Mouse (Mus musculus): ENCODE results near the gene Psmd13.

Psmd13 gene

DNA sequence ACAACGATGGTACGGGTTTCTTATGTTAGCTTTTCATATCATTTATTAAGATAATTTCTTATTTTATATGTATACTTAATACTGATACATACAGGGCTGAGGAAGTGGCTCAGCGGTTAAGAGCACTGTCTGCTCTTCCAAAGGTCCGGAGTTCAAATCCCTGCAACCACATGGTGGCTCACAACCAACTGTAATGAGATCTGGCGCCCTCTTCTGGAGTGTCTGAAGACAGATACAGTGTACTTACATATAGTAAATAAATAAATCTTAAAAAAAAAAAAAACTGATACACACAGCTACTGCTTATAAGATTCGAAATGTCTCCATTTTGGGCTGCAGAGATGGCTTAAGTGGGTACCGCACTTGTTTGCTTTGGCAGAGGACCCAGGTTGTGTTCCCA, 25.9 kb downstream of the Psmd13 start:
- no peak for DNase-seq

DNA sequence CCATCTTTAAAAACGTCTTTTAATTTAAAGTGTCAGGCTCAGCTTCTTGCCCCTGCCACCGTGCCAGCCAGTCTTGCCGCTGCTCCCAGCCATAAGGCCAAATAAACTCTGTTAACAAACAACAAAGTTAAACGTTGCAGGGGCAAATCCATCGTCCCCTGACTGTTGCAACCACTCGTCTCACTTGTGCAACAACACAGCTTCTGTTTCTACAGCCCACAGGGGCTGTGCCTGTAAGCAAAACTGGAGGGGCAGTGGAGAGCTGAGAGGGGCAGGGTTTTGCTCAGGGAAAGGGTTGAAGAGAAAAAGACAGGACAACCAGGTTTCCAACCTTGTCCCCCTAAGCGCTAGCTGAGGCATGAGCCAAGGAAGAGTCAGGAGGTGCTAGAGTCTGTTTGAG, 26.4 kb downstream of the Psmd13 start:
- peak; percentile 52 for DNase-seq

DNA sequence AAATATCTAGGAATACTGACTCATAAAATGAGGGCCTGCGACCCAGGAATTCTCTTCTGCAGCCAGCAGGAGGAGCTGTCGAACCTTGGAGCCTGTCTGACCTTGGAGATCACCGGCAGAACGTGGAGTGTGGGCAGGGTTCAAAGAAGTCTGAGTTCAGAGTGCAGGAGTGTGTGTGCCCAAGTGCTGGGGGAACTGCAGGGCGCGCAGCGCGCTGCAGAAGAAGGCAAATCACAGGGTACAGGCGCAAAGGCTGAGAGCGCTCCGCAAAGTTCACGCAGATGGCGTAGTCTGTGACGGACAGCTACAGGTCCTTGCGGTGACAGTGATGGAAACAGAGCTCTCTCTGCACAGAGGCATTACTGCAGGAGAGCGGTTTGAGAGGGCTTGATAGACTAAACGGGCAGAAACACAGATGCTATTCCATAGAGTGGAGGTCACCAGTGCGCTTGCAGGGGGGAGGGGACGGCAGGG, 26.9 kb downstream of the Psmd13 start:
- peak; percentile 87 for DNase-seq

DNA sequence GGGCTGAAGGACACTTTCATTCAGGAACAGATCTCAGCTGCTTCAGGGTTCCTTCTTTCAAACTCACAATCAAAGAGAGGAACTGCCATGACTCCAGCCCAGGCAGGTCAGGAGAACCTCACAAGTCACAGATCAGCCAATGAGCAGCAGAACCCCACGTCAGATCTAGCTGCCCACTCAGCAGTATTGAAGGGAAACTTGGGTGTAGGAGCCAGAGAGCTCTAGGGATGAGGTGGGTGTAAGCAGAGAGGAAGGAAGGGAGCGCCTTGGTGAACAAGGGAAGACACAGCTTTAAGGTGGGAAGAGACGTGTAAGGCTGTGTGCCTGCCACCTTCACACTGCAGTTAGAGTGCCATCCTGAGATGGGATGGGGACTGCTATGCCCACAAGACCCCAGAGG, 30.5 kb downstream of the Psmd13 start:
- no peak for DNase-seq

DNA sequence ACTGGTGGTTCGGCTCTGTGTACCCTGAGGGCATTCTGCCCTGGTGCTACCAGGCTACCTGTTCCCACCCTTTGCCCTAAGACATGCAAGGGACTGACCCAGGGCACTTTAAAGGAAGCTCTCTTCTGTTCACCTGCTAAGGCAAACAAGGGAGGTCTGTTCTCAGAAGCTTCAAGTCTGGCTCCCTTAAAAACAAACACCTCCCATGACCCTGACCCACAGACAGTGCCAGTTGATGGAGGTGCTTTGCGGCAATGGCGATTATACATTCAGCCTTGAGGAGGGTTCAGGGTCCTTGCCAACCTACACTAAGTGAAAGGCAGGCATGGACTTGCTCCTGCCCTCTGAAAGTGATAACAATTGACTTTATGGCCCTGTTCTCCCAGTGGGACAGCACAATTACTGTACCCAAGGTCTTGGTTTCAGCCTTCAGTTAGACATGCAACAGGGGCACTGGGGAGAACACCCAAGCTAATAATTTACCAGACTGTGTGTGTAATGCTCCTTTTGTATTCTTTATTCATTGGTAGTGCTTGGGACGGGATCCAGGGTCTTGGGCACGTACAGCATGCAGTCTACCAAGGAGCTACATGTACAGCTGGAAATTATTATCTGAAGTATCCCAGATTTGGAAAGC, 31.2 kb downstream of the Psmd13 start:
- no peak for DNase-seq

DNA sequence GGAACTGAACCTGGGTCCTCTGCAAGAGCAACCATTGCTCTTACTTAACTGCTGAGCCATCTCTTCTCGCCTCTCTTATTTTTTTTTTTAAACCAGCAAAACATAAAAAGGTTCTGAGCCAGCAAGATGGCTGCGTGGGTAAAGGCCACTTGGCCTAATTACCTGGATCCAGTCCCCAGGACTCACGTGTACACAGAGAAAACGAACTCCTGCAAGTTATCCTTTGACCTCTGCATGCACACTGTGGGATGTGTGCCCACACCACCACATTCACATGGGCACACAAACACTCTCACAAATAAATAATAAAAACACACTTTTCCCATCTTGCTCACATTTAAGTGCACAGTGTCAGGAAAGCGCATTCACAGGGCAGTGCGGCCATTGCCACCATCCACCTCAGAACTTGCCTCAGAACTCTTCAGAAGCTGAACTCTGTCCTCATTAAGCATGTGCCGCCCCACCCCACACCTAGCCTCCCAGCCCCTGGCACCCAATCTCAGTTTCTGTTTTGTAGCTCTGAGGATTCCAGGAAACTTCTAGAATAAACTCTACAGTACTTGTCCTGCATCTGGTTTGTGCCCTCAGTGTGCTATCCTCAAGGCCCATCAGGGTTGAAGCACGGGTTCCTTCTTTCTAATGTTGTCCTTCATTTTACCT, 32.4 kb downstream of the Psmd13 start:
- DNase-seq: no peak

DNA sequence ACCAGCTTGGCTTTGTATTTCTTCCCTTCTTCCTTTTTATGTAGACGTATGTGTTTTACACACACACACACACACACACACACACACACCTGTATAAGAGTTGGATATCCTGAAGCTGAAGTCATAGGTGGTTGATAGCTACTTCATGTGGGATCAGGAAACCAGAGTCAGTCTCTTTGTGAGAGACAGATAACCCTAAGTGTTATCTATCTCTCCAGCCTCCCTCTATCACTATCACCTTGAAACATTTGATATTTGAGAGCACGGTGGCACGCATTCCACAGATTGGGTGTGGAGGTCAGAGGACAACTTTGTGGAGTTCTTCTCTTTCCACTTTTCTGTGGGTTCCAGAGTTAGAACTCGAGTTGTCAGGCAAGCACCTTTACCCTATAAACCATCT, 38.1 kb downstream of the Psmd13 start:
- no peak for DNase-seq

DNA sequence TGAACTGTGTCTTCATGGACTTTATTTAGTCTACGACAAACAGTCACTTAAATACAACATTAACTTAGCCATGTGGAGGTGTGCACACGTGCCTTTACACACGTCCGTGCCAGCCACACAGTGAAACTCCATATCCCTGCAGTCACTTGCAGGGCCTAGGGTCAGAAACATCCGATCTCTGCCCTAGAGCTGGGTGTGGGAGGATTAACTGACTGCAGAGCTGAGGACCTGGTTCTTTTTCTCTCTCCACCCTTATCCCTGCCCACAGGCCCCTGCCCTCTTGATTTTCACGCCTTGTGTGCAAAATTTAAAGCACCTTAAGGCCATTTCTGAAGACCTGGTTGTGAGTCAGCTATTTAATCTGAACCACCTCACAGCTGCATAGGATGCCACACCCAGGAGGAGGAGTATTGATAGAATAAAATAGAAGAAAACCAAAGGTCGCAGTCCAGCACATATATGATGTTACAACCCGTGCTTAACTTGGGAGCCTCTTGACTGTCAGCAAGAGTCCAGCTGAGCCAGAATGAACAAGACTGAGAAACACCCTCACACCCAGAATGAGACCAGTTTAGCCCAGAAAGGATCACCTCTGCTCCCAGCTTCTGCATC, 38.8 kb downstream of the Psmd13 start, which contains the start of gene Nlrp6:
Gene Nlrp6 (plus strand): TSS at position 485 of the 612 bp plus-strand sequence.
- DNase-seq: no peak

DNA sequence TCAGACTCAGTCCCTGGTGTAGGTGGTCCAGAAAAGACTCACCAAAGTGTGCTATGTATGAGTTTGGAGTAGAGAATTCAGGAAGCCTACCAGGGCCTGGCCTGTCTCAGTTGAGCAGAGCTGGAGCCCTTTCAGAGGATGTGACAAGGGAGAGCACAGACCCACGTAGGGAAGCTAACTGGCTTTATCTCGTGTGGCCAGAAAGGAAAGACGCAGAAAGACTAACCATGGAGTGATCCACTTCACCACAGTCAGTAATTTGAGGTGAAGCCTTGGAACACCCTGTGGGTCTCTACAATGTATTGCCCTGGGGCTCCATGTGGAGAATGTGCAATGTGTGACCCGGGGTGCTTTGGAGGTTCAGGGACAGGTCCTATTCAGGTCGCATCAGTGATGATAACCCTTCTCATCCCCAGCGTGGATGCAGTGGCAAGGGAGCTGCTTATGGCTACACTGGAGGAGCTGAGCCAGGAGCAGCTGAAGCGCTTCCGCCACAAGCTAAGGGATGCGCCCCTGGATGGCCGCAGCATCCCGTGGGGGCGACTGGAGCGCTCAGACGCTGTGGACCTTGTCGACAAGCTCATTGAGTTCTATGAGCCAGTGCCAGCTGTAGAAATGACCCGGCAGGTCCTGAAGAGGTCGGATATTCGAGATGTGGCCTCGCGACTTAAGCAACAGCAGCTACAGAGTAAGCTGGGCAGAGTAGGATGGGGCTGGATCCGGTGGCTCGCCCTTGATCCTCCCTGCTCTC, 39.6 kb downstream of the Psmd13 start:
- no peak for DNase-seq

DNA sequence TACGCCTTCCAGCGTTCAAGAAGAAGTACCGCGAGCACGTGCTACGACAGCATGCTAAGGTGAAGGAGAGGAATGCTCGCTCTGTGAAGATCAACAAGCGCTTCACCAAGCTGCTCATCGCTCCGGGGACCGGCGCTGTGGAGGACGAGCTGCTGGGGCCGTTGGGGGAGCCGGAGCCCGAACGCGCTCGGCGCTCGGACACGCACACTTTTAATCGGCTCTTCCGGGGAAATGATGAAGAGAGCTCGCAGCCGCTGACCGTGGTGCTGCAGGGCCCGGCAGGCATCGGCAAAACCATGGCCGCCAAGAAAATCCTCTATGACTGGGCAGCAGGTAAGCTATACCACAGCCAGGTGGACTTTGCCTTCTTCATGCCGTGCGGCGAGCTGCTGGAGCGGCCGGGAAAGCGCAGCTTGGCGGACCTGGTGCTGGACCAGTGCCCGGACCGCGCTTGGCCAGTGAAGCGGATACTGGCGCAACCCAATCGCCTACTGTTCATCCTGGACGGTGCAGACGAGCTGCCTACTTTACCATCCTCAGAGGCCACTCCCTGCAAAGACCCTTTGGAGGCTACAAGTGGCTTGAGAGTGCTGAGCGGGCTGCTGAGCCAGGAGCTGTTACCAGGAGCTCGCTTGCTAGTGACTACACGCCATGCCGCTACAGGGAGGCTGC, 40.8 kb downstream of the Psmd13 start:
- peak; percentile 32 for DNase-seq

DNA sequence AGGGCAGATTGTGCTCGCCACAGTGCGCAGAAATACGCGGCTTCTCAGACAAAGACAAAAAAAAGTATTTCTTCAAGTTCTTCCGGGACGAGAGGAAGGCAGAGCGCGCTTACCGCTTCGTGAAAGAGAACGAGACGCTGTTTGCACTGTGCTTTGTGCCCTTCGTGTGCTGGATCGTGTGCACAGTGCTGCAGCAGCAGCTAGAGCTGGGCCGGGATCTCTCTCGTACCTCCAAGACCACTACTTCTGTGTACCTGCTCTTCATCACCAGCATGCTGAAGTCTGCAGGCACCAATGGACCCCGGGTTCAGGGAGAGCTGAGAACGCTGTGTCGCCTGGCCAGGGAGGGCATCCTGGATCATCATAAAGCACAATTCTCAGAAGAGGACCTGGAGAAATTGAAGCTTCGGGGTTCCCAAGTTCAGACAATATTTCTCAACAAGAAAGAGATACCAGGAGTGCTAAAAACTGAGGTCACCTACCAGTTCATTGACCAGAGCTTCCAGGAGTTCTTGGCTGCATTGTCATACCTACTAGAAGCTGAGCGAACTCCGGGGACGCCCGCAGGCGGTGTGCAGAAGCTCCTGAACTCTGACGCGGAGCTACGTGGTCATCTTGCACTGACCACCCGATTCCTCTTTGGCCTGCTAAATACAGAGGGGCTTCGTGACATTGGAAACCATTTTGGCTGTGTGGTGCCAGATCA, 41.5 kb downstream of the Psmd13 start:
- no peak for DNase-seq

DNA sequence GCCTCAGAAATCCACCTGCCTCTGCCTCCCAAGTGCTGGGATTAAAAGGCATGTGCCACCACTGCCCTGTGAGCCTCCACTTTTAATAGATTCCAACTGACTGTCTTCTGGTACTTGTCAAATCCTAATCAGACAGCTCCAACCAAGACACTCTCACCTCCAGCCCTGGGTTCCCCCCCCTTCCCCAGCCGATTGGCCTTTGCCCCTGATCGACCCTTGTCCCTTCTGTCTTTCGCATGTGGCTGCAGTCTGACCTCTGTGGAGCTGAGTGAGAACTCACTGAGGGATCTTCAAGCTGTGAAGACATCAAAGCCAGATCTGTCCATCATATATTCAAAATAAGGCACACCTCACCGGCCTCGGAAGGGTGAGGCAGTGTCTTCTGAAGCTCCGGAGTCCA, 45.4 kb downstream of the Psmd13 start:
- DNase-seq: no peak

DNA sequence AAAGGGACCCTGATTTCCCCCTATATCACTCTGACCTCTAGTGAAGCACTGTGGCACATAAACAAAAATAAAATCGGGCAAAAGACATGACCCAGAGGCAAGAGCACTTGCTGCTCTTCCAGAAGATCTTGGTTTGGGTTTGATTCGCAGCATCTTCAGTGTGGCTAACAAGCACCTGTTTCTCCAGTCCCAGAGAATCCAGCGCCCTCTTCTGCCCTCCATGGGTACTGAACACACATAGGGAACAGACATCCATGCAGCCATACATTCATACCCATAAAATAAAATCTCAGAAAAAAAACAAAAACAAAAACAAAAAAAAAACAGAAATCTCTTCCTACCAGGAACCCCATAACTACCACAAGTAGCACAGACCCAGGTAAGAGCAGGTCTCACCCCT, 56.7 kb downstream of the Psmd13 start:
- DNase-seq: no peak

DNA sequence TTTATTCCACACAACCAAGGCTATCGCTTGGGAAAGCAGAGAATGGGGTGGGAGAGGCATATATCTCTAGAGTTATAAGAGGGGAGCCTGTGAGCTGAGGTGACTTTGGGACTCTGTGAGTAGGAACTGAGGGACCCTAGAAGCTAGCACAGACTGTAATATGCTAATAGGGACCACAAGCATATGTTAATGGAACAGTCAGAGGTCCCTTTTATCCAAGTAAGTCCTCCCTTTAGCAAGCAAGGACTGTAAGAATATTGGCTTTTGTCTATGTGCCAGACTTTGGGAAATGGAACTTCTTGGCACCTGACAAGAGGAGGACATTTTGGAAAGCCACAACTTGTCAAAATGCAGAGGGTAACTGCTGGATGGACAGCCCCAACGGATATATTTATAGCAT, 57.1 kb downstream of the Psmd13 start:
- DNase-seq: no peak

DNA sequence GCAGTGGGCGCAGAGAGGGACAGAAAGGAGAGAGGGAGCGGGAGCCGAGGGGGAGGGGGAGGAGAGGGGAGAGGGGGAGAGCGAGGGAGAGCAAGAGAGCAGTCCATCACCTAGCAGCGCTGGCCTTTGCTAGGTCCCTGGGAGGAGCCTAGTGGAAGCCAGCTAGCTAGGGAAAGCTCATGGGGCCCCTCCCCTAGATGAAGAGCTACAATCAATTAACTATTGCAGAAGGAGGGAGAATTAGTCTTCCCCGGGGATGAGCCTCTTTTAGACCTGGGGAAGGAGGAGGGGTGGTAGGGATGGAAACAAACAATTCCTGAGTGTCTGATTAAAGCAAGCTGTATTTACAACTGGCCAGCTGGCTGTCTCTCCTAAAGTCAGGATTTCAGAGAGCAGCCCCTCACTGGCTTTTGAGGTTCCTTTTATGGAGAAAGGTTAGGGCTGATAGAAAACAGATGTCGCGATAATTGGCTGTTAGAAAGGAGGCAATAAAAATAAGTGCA, 58.0 kb downstream of the Psmd13 start:
- peak; percentile 71 for DNase-seq

DNA sequence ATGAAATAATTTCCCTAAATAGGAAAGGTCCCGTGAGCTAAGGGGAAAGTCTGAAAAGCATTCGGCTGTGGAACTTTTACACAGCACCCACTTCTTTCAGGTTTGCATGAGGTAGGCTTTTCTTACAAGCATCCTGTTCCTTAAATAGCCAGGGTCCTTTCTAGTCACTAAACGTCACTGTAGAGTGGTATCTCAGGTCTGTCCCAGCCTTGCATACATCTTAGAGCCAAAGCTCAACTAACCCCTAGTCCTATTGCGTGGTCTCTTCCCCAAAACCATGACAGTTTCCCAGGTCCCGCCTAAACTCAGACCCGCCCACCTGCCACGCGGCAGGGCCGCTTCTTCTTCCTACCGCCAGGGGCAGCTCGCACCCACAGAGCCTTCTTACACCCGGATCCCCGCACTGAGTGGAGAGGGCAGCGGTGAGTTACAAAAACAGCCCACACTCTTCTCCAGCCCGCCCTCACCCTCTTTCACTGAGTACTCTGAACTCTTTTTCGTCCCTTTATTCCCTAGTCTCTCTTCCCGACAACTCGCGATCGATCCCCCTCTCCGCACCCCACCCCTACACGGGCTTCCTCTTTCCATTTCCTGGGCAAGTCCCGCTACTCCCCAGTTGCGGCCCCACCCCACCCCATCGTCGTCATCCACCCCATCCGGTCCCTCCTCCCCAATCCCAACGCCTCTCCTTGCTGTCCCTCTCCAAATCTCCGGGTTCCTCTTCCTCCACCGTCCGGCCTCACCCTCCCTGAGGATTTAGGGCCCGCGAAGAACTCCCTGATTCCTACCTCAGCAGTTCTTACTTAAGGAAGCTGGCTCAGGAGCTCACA, 59.7 kb downstream of the Psmd13 start, which contains the start of gene Pgghg:
Gene Pgghg (plus strand): TSS at position 170 of the 830 bp plus-strand sequence.
- DNase-seq: peak; percentile 94

DNA sequence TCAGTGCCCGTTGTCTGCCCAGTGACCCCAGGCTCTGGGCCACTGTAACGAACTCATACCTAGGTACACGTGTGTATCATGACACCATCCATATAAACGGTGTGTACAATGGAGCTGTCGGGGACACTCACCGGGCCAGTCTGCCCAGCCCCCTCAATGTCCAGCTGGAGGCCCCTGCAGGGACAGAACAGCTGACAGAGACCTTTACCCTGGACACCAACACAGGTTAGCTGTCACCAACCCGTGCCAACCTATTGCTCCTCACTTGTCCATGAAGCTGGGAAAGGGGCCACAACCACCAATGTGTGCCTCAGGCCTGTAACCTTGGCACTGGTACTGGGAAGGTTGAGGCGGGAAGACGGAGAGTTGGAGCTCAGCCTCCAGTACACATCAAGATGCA, 60.6 kb downstream of the Psmd13 start:
- DNase-seq: no peak

DNA sequence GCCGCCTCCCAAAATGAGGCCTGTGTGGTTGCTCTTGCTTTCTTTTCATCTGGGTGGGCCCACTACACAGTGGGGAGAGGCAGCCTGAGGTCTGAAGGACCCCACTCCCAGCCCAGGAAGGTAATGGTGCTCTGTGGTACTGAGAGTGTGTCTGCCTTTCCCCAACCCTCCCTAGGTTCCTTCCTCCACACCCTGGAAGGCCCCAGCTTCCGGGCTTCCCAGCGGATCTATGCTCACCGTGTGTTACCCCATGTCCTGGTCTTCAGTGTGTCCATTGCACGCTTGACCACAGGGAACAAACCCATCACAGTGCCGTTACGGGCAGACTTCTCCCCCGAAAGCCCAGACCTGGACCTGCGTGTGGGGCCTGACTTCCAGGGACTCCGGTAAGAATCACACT, 61.0 kb downstream of the Psmd13 start:
- no peak for DNase-seq

DNA sequence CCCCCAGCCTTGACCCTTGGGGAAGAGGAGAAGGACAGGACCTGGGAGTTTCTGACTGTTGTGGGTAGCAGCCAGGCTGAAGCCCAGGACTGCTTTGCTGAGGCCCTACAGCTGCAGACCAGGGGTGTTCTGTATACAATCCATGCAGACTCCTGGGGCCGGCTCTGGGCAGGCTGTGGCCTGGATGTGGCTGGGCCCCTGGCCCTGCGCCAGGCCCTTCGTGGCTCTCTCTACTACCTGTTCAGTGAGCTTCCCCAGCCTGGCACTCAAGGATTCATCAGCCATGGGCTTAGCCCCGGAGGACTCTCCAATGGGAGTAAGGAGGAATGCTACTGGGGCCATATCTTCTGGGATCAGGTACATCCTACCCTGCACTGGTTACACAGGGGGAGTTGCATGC, 61.6 kb downstream of the Psmd13 start:
- no peak for DNase-seq

DNA sequence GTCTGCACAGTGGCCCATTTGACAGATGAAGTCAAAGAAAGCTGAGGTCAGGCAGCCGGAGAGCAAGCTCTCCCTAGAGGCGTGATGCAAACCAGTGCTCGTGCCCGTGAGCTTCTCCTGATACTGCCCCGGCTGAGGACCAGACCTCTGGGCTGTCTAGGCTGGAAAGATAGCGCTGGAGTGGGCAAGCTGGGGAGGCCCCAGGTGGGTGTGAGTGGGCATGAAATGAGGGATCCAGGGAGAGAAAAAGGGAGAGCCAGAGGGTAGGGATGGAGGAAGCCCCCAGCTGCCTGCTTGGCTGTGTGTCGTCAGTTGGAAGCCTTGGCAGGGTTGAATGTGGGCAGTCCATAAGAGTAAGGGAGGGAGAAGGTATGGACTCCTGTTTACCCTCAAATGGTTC, 62.5 kb downstream of the Psmd13 start:
- no peak for DNase-seq

DNA sequence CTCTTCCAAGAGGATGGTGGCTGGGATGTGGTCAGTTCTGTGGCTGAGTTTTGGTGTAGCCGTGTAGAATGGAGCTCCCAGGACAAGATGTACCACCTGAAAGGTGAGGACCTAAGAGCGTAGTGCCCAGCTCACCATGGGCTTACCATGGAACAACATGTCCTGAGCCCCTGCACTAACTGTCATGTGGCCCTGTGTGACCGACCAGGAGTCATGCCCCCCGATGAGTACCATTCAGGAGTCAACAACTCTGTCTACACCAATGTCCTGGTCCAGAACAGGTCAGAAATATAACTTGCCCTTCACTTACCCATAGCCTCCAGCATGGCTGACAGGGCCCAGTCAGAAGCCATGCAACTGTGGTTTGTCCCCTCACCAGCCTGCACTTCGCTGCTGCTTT, 63.5 kb downstream of the Psmd13 start:
- no peak for DNase-seq
